Mouse (Mus musculus) embryonic fibroblast, embryonic 13.5 days (primary cell): ENCODE measurements around the gene Cdh12.

Experiments used
- CTCF ChIP-seq: IDR thresholded peaks from 2 replicates; pipeline ENCODE4 v1.5.1; 2011; ENCODE audit warnings: mild to moderate bottlenecking, control low read depth, low read length, moderate library complexity, borderline replicate concordance; ENCODE audit not compliant: insufficient read depth
- POLR2A ChIP-seq: IDR thresholded peaks from 2 replicates; pipeline ENCODE4 v1.6.1; 2011; ENCODE audit warnings: low read depth, mild to moderate bottlenecking, control low read depth, low read length, moderate library complexity

DNA sequence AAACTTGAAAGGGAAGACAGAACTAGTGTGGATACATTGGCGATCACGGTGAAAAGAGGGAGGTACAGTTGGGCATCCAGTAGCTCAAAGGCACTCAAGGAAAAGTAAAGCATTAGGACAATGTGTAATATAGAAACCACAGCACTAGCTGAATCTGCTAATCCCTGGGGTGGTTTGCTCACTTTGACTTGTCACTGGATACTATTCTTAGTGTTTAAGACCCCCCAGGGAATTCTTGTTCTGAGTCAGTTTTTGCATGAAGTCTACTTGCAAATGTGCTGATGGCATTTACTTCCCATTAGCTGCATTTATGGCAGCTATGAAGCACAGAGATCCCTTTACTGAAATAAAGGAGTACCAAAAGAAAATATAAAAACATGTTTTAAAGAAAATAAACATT lies 1095.7 kb downstream of the Cdh12 start:
- no peak for TF ChIP-seq CTCF
- TF ChIP-seq POLR2A = no peak
